Mouse (Mus musculus) CH12.LX (cell line): Measurements from ENCODE around the gene Slc15a1.
A peak's percentile ranks its signal among the peaks of the same experiment; 100 is the strongest.

Source experiments
- CHD2 ChIP-seq: IDR thresholded peaks from 2 replicates; pipeline ENCODE4 v1.6.1; 2011; ENCODE audit warnings: low read length, improper control_type of control experiment
- CTCF ChIP-seq, 2 experiments: IDR thresholded peaks in 1 of 2; conservative IDR thresholded peaks in 1 of 2; 2 replicates each; pipeline ENCODE4 v1.5.1; 2011 to 2012; ENCODE audit warnings: low read depth in 2 of 2, low read length in 2 of 2, improper control_type of control experiment in 1 of 2, inconsistent platforms in 1 of 2, mild to moderate bottlenecking in 1 of 2, moderate library complexity in 1 of 2
- HCFC1 ChIP-seq: IDR thresholded peaks from 2 replicates; pipeline ENCODE4 v1.6.1; 2012; ENCODE audit warnings: low read depth, mild to moderate bottlenecking, inconsistent platforms, low read length, improper control_type of control experiment
- MAFK ChIP-seq: IDR thresholded peaks from 2 replicates; pipeline ENCODE4 v1.6.1; 2011; ENCODE audit warnings: low read length, improper control_type of control experiment; ENCODE audit not compliant: insufficient replicate concordance
- MAX ChIP-seq: IDR thresholded peaks from 2 replicates; pipeline ENCODE4 v1.6.1; 2011; ENCODE audit warnings: low read length, improper control_type of control experiment
- MEF2A ChIP-seq: IDR thresholded peaks from 2 replicates; pipeline ENCODE4 v1.6.1; 2014; ENCODE audit warnings: low read depth, mild to moderate bottlenecking, inconsistent platforms, low read length, improper control_type of control experiment, borderline replicate concordance
- MYC ChIP-seq: IDR thresholded peaks from 2 replicates; pipeline ENCODE4 v1.6.1; 2011; ENCODE audit warnings: low read depth, mild to moderate bottlenecking, improper control_type of control experiment, low read length
- NRF1 ChIP-seq: IDR thresholded peaks from 2 replicates; pipeline ENCODE4 v1.6.1; 2014; ENCODE audit warnings: low read depth, mild to moderate bottlenecking, inconsistent platforms, low read length, improper control_type of control experiment, moderate library complexity
- PAX5 ChIP-seq: IDR thresholded peaks from 2 replicates; pipeline ENCODE4 v1.6.1; 2012; ENCODE audit warnings: low read length, inconsistent platforms, mixed read lengths
- POLR2A ChIP-seq: IDR thresholded peaks from 2 replicates; pipeline ENCODE4 v1.6.1; 2011; ENCODE audit warnings: low read depth, mild to moderate bottlenecking, improper control_type of control experiment, low read length
- RAD21 ChIP-seq: IDR thresholded peaks from 2 replicates; pipeline ENCODE4 v1.6.1; 2011; ENCODE audit warnings: low read depth, mild to moderate bottlenecking, low read length, improper control_type of control experiment, moderate library complexity
- TBP ChIP-seq: conservative IDR thresholded peaks from 2 replicates; pipeline ENCODE4 v1.6.1; 2011; ENCODE audit warnings: low read depth, low read length, improper control_type of control experiment
- USF1 ChIP-seq: IDR thresholded peaks from 2 replicates; pipeline ENCODE4 v1.6.1; 2014; ENCODE audit warnings: low read depth, mild to moderate bottlenecking, inconsistent platforms, low read length, improper control_type of control experiment
- ZC3H11A ChIP-seq: IDR thresholded peaks from 2 replicates; pipeline ENCODE4 v1.6.1; 2012; ENCODE audit warnings: low read depth, mild to moderate bottlenecking, inconsistent platforms, low read length, improper control_type of control experiment

GRCm38 (mm10) chr14:121477925-121478693 lies 26.9 kb downstream of the Slc15a1 start:
- TF ChIP-seq USF1 (peak; percentile 11; the same call in 1 of the 2 replicates), ZC3H11A (no peak), CTCF (conservative IDR thresholded peaks at IDR 0.05 in 1 of 2, IDR thresholded peaks at IDR 0.05 in 1 of 2; ENCODE audit: low read depth in 2 of 2, low read length in 2 of 2) (no peak), HCFC1 (no peak), POLR2A (no peak), TBP (no peak), MAFK (0 out of 2 replicates have a peak, but pooled peaks have one; percentile 53), MEF2A (no peak), PAX5 (no peak), RAD21 (no peak), MAX (0 out of 2 replicates have a peak, but pooled peaks have one; percentile 51), CHD2 (no peak), MYC (no peak), NRF1 (no peak)
